ENCODE assay signal across 10 mouse cellular contexts in the genomic region with DNA sequence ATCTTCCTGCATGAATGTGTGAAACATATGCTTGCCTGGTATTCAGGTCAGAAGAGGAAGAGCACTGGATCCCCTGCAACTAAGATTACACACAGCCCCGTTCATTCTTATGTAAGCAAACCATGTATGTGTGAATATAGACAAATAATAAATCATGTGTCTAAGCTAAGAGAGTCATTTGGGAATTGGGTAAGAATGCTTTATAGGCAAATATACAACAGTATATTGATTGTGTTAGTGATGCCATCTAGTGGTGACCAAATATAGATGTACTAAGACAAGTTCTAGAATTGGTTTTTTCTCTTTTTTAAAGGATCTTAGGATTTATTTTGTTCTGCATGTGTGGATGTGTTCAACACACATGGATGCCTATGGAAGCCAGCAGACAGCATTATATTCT. TPM values are rescaled to one million over a fixed set of nuclear protein-coding genes. Genes with fewer than 3 reads are reported as not detected.
DNase-seq lines count a peak whose midpoint lies in the region; ATAC-seq and TF ChIP-seq lines count a peak whose summit lies in the region.
"Had no signal": no experiment of that assay in that cellular context is flagged by ENCODE, and none has a peak within 500 bp of the region (broad histone marks: within the 10 kb centered on the region; RNA-seq: fewer than 3 reads in every experiment).

No protein-coding gene starts in this region.

- no peaks in the 10 kb centered on the region; the same call in 1 of the 2 replicates for H3K79me2 ChIP-seq in liver, adult 2 months (ENCODE audit: control insufficient read depth, insufficient read depth, low read length)

- H3K27me3 ChIP-seq in liver, adult 2 months (ENCODE audit: control insufficient read depth, insufficient read depth, low read length), result no peaks in the 10 kb centered on the region
- no peaks in the 10 kb centered on the region for H3K27me3 ChIP-seq in liver, embryonic 11.5 days (replicated peaks; ENCODE audit: control insufficient read depth, insufficient read depth, low read length)

- H3K4me2 ChIP-seq in liver, embryonic 11.5 days, result no peak overlapping the region

- WGBS in liver, adult 2 months, result 7% methylated on average over 1 of the region's 1 CpGs
- 73% methylated on average over 1 of the region's 1 CpGs for WGBS in liver, embryonic 11.5 days

- no peak for TF ChIP-seq POLR2A in liver, adult 2 months (IDR thresholded peaks at IDR 0.05; ENCODE audit: extremely low read depth, insufficient read depth, low read length)

- H3K36me3 ChIP-seq in liver, adult 2 months (ENCODE audit: control insufficient read depth, insufficient read depth, low read length), result peaks cover 27% of the 10 kb centered on the region
- peaks cover 2% of the 10 kb centered on the region; the same call in 1 of the 2 replicates for H3K36me3 ChIP-seq in liver, embryonic 11.5 days (ENCODE audit: control insufficient read depth, insufficient read depth, low read length)
- peaks cover 3% of the 10 kb centered on the region; the same call in 1 of the 2 replicates for H3K36me3 ChIP-seq in ES-E14 (ENCODE audit: control insufficient read depth, insufficient read depth, low read length, poor library complexity, severe bottlenecking)

- in situ Hi-C loops in ES-E14 (cut with MboI; ENCODE audit: low sequenced_read_pairs in 2 of 2, unreplicated experiment in 2 of 2), result no loop called here

- TF ChIP-seq CTCF in liver, adult 2 months (IDR thresholded peaks at IDR 0.05; ENCODE audit: low read depth, low read length), result 0 out of 2 replicates have a peak, but pooled peaks have one; percentile 14

- H3K4me3 ChIP-seq in liver, adult 2 months (ENCODE audit: insufficient read depth, low read depth, low read length), result no peak overlapping the region
- H3K4me3 ChIP-seq in liver, embryonic 11.5 days (ENCODE audit: low read depth, low read length), result no peak overlapping the region
- no peak overlapping the region for H3K4me3 ChIP-seq in ES-E14 (ENCODE audit: insufficient read depth in 1 of 2, low read depth in 1 of 2, low read length in 2 of 2, poor library complexity in 1 of 2, severe bottlenecking in 1 of 2)
- H3K4me3 ChIP-seq: heart, embryonic 10.5 days had no signal

- ATAC-seq in liver, embryonic 11.5 days (replicated peaks; ENCODE audit: low FRiP score), result no peak
- ATAC-seq in common myeloid progenitor, adult 5-6 weeks (replicated peaks; ENCODE audit: low read depth, poor library complexity, severe bottlenecking), result 0 out of 2 replicates have a peak, but pooled peaks have one; percentile 37
- ATAC-seq in megakaryocyte progenitor cell, adult 5-6 weeks (replicated peaks; ENCODE audit: poor library complexity), result peak; percentile 41; the same call in 1 of the 2 replicates

- H3K27ac ChIP-seq in liver, adult 2 months (replicated peaks; ENCODE audit: insufficient read depth, low read depth, low read length), result no peak overlapping the region
- H3K27ac ChIP-seq in liver, embryonic 11.5 days (ENCODE audit: low read depth, low read length), result no peak overlapping the region
- H3K27ac ChIP-seq in ES-E14 (ENCODE audit: insufficient read depth, low read depth, low read length, poor library complexity, severe bottlenecking), result no peak overlapping the region
- H3K27ac ChIP-seq: heart, embryonic 10.5 days had no signal

- DNase-seq in liver, adult 2 months (ENCODE audit: extremely low read depth, low read depth, low spot score), result peak; percentile 63
- no peak for DNase-seq in liver, embryonic 11.5 days (ENCODE audit: low spot score)
- DNase-seq in ES-E14 (ENCODE audit: low read depth, low spot score), result no peak
- DNase-seq in cerebellum, adult 11-12 months, result no peak
- no peak for DNase-seq in yolk sac, embryonic 10.5 days (ENCODE audit: low spot score)
- DNase-seq in urinary bladder, postnatal 4 days (ENCODE audit: low spot score in 2 of 2), result no peak
- DNase-seq: cerebellum, adult 18-20 months had no signal

- no peak overlapping the region for H3K9ac ChIP-seq in liver, adult 2 months (ENCODE audit: low read depth, low read length)
- H3K9ac ChIP-seq in liver, embryonic 11.5 days (ENCODE audit: low read depth, low read length), result no peak overlapping the region
- H3K9ac ChIP-seq in ES-E14 (ENCODE audit: insufficient read depth, low read depth, low read length, poor library complexity, severe bottlenecking), result no peak overlapping the region

- H3K4me1 ChIP-seq in liver, adult 2 months (ENCODE audit: control insufficient read depth, insufficient read depth, low read length), result peaks cover 2% of the 10 kb centered on the region; the same call in 1 of the 2 replicates
- H3K4me1 ChIP-seq in liver, embryonic 11.5 days (replicated peaks; ENCODE audit: control insufficient read depth, insufficient read depth, low read length), result peaks cover 11% of the 10 kb centered on the region
- no peaks in the 10 kb centered on the region for H3K4me1 ChIP-seq in ES-E14 (ENCODE audit: control insufficient read depth in 2 of 2, insufficient read depth in 2 of 2, low read length in 2 of 2, poor library complexity in 1 of 2)

- no peaks in the 10 kb centered on the region for H3K9me3 ChIP-seq in liver, embryonic 11.5 days (ENCODE audit: control insufficient read depth, low read length)
- no peaks in the 10 kb centered on the region for H3K9me3 ChIP-seq in ES-E14 (ENCODE audit: control insufficient read depth, insufficient read depth, low read depth, low read length)
- H3K9me3 ChIP-seq: heart, embryonic 10.5 days had no signal

TF ChIP-seq in ES-E14, 5 proteins besides CTCF, POLR2A, EP300 and RAD21:
- TF ChIP-seq CHD2 (IDR thresholded peaks at IDR 0.05; ENCODE audit: low read depth, low read length) (no peak), MAFK (IDR thresholded peaks at IDR 0.05; ENCODE audit: insufficient read depth, low read depth, low read length) (0 out of 2 replicates have a peak, but pooled peaks have one; percentile 35)

RNA-seq across cellular contexts. Expression of a gene that starts 28.0 kb away (rescaled TPM):
- 91.9 and 93.6 TPM in 2 replicates for total RNA-seq in liver, adult 2 months (2014; rRNA removed)
- 37.8 and 43.6 TPM in 2 replicates for polyA plus RNA-seq in liver, adult 2 months (2012; rRNA removed)
- polyA plus RNA-seq in liver, embryonic 11.5 days (2014; fragmentation: Nextera tagmentation; extraction: Ambion mirVana), result 112 and 130 TPM in 2 replicates
- 81.9 and 107 TPM in 2 replicates for total RNA-seq in ES-E14 (2012; rRNA removed)
- total RNA-seq in common myeloid progenitor, adult 5-6 weeks (2017), result 134 and 157 TPM in 2 replicates
- total RNA-seq in megakaryocyte progenitor cell, adult 5-6 weeks (2015), result 135 and 167 TPM in 2 replicates
- total RNA-seq in megakaryocyte progenitor cell, adult 5-6 weeks (2017), result 94.0 and 120 TPM in 2 replicates

RNA-seq across cellular contexts. Expression of a gene that starts 28.1 kb away (rescaled TPM):
- 8.1 and 9.2 TPM in 2 replicates for total RNA-seq in liver, adult 2 months (2014; rRNA removed)
- polyA plus RNA-seq in liver, adult 2 months (2012; rRNA removed), result 5.0 and 5.2 TPM in 2 replicates
- 39.6 and 40.5 TPM in 2 replicates for polyA plus RNA-seq in liver, embryonic 11.5 days (2014; fragmentation: Nextera tagmentation; extraction: Ambion mirVana)
- 15.0 and 16.6 TPM in 2 replicates for total RNA-seq in ES-E14 (2012; rRNA removed)
- 29.6 and 34.2 TPM in 2 replicates for total RNA-seq in common myeloid progenitor, adult 5-6 weeks (2017)
- total RNA-seq in megakaryocyte progenitor cell, adult 5-6 weeks (2015), result 22.5 and 23.3 TPM in 2 replicates
- total RNA-seq in megakaryocyte progenitor cell, adult 5-6 weeks (2017), result 26.1 and 27.1 TPM in 2 replicates
